Mouse (Mus musculus) embryonic facial prominence, embryonic 12.5 days (tissue): Measurements from ENCODE around the gene Dzip1. TPM values are rescaled to one million over a fixed set of nuclear protein-coding genes. Genes with fewer than 3 reads are reported as not detected.

Source experiments
- ATAC-seq: fragments of 200-750 bp; cut with Nextera tagmentation; 2 replicates; pipeline ENCODE4 v1.8.0; 2017; ENCODE audit not compliant: insufficient number of reproducible peaks, insufficient read depth, low FRiP score, low TSS enrichment
- H3K27ac ChIP-seq: fragments of 300-500 bp; sonication (generic); 2 replicates; pipeline ENCODE4 v1.5.1; 2016; ENCODE audit warnings: mild to moderate bottlenecking
- H3K27me3 ChIP-seq: fragments of 300-500 bp; sonication (generic); 2 replicates; pipeline ENCODE4 v1.6.1; 2016; ENCODE audit warnings: mild to moderate bottlenecking, moderate library complexity
- H3K36me3 ChIP-seq: fragments of 300-500 bp; sonication (generic); 2 replicates; pipeline ENCODE4 v1.6.1; 2016; ENCODE audit warnings: mild to moderate bottlenecking
- H3K4me1 ChIP-seq: fragments of 300-500 bp; sonication (generic); 2 replicates; pipeline ENCODE4 v1.6.1; 2016
- H3K4me2 ChIP-seq: fragments of 300-500 bp; sonication (generic); replicated peaks from 2 replicates; pipeline ENCODE4 v1.6.1; 2016; ENCODE audit warnings: mild to moderate bottlenecking, moderate library complexity
- H3K4me3 ChIP-seq: fragments of 300-500 bp; sonication (generic); 2 replicates; pipeline ENCODE4 v1.5.1; 2016; ENCODE audit warnings: mild to moderate bottlenecking
- H3K9ac ChIP-seq: fragments of 300-500 bp; sonication (generic); 2 replicates; pipeline ENCODE4 v1.6.1; 2016; ENCODE audit warnings: mild to moderate bottlenecking, moderate library complexity
- H3K9me3 ChIP-seq: fragments of 300-500 bp; sonication (generic); 2 replicates; pipeline ENCODE4 v1.6.1; 2016; ENCODE audit warnings: mild to moderate bottlenecking, moderate library complexity
- WGBS: fragments of 180-500 bp; shearing (Covaris S2); methylation state at CpG from one replicate; pipeline ENCODE4 v1.1.7; 2016; 5-methylcytosine and 5-hydroxymethylcytosine counted together
- polyA plus RNA-seq: library from polyadenylated mRNA; unstranded; fragments of >200 nt; fragmentation: Nextera tagmentation; extraction: Ambion mirVana; gene quantifications from 2 replicates; pipeline ENCODE4 v1.2.1, GENCODE M21; 2016

The Dzip1 gene
- polyA plus RNA-seq, 1 experiment from 2014 or later, result 43.0 TPM

- Histone ChIP-seq H3K27me3 (0 out of 2 replicates have a peak, but pooled peaks cover 3% of the 10 kb centered on the region), H3K9me3 (no peaks in the 10 kb centered on the region), H3K36me3 (no peaks in the 10 kb centered on the region), H3K9ac (peak within 1 kb of the TSS; percentile 97), H3K4me2 (peak within 1 kb of the TSS; percentile 68), H3K4me3 (peak within 1 kb of the TSS; percentile 92), H3K27ac (peak within 1 kb of the TSS; percentile 85), H3K4me1 (peaks cover 26% of the 10 kb centered on the region)
- peak; percentile 99 for ATAC-seq
- WGBS, result under 1% methylated on average over 124 of the region's 124 CpGs
Measured at GRCm38 (mm10) chr14:118937533-118938492, 12.6 kb upstream of the Dzip1 start, which contains the start of gene Dnajc3. TSS of gene Dnajc3 (plus strand) at chr14:118937976.

GRCm38 (mm10) chr14:118936952-118937351, 11.7 kb upstream of the Dzip1 start:
- no peaks in the 10 kb centered on the region for H3K36me3 ChIP-seq
- no peak overlapping the region; the same call in 1 of the 2 replicates for H3K27ac ChIP-seq
- 0 out of 2 replicates have a peak, but pooled peaks cover 3% of the 10 kb centered on the region for H3K27me3 ChIP-seq

GRCm38 (mm10) chr14:118936236-118936635, 11.0 kb upstream of the Dzip1 start:
- Histone ChIP-seq H3K4me1 (peaks cover 26% of the 10 kb centered on the region), H3K9me3 (no peaks in the 10 kb centered on the region), H3K36me3 (no peaks in the 10 kb centered on the region), H3K4me3 (no peak overlapping the region), H3K27ac (no peak overlapping the region), H3K27me3 (0 out of 2 replicates have a peak, but pooled peaks cover 3% of the 10 kb centered on the region), H3K4me2 (no peak overlapping the region), H3K9ac (no peak overlapping the region)
- no peak for ATAC-seq
- WGBS, result 52% methylated on average over 3 of the region's 3 CpGs

More at GRCm38 (mm10) chr14:118936952-118937351, 11.7 kb upstream of the Dzip1 start:
- peak overlapping the region; percentile 50 for H3K9ac ChIP-seq
- H3K9me3 ChIP-seq, result no peaks in the 10 kb centered on the region
- peak overlapping the region; percentile 92 for H3K4me3 ChIP-seq
- peaks cover 26% of the 10 kb centered on the region for H3K4me1 ChIP-seq
- no peak for ATAC-seq
- peak overlapping the region; percentile 65 for H3K4me2 ChIP-seq
- WGBS, result 31% methylated on average over 4 of the region's 4 CpGs

DNA sequence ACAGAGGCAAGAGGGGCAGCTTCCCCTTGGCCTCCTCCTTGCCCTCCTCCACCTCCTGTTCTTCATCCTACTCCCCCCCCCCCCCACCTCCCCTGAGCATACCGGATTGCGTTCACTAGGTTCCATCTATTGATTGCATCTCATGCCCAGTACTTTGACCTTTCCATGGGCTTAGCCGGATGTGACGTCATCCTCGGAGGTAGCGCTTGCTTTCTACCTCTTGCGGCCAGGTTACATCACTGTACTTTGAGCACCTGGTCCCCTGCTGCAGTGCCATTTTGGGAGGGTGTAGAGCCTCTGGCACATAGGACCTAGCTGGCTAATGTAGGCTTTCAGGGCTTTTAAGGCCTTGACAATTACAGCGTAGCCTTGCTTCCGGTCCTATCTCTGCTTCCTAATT, 9.4 kb upstream of the Dzip1 start:
- no peak overlapping the region for H3K4me3 ChIP-seq
- H3K27me3 ChIP-seq, result 0 out of 2 replicates have a peak, but pooled peaks cover 3% of the 10 kb centered on the region
- H3K36me3 ChIP-seq, result no peaks in the 10 kb centered on the region
- peaks cover 19% of the 10 kb centered on the region for H3K4me1 ChIP-seq
- no peak overlapping the region for H3K9ac ChIP-seq
- WGBS, result 89% methylated on average over 9 of the region's 9 CpGs
- H3K27ac ChIP-seq, result no peak overlapping the region
- no peak for ATAC-seq
- no peaks in the 10 kb centered on the region for H3K9me3 ChIP-seq
- H3K4me2 ChIP-seq, result no peak overlapping the region

GRCm38 (mm10) chr14:118932956-118933355, 7.7 kb upstream of the Dzip1 start:
- Histone ChIP-seq H3K4me3 (no peak overlapping the region), H3K36me3 (no peaks in the 10 kb centered on the region), H3K4me2 (no peak overlapping the region), H3K27ac (no peak overlapping the region), H3K9me3 (no peaks in the 10 kb centered on the region), H3K9ac (no peak overlapping the region), H3K4me1 (0 out of 2 replicates have a peak, but pooled peaks cover 11% of the 10 kb centered on the region), H3K27me3 (0 out of 2 replicates have a peak, but pooled peaks cover 3% of the 10 kb centered on the region)
- WGBS, result 52% methylated on average over 8 of the region's 8 CpGs
- no peak for ATAC-seq

DNA sequence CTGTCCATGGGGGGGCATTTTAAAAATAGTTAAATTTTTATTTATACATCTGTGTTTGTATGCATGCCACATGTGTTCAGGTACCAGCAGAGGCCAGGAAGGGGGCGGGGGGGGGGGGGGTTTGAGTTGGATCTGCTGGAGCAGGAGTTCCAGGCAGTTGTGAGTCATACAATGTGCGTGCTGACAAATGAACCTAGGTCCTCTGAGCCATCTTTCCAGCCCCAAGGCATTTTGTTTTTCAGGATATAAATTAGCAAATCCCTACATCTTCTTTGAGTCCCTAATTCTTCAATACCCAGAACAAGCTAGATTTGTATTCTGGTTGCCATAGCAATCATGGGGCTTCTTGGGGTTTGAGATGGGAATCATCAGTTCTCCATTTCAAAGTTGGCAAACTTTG, 5.9 kb upstream of the Dzip1 start:
- no peak overlapping the region for H3K4me2 ChIP-seq
- no peak for ATAC-seq
- H3K27me3 ChIP-seq, result 0 out of 2 replicates have a peak, but pooled peaks cover 3% of the 10 kb centered on the region
- H3K36me3 ChIP-seq, result no peaks in the 10 kb centered on the region
- no peaks in the 10 kb centered on the region for H3K9me3 ChIP-seq
- H3K27ac ChIP-seq, result no peak overlapping the region
- peaks cover 4% of the 10 kb centered on the region; the same call in 1 of the 2 replicates for H3K4me1 ChIP-seq
- H3K9ac ChIP-seq, result no peak overlapping the region
- H3K4me3 ChIP-seq, result no peak overlapping the region
- WGBS, result 88% methylated on average over 1 of the region's 2 CpGs

- H3K36me3 ChIP-seq, result no peaks in the 10 kb centered on the region
- ATAC-seq, result no peak
- WGBS, result 82% methylated on average over 2 of the region's 2 CpGs
- H3K27me3 ChIP-seq, result 0 out of 2 replicates have a peak, but pooled peaks cover 3% of the 10 kb centered on the region
- H3K4me2 ChIP-seq, result no peak overlapping the region
- H3K4me3 ChIP-seq, result no peak overlapping the region
- H3K9ac ChIP-seq, result no peak overlapping the region
- no peaks in the 10 kb centered on the region for H3K9me3 ChIP-seq
- H3K27ac ChIP-seq, result no peak overlapping the region
- peaks cover 8% of the 10 kb centered on the region; the same call in 1 of the 2 replicates for H3K4me1 ChIP-seq
Measured at GRCm38 (mm10) chr14:118930777-118931176, 5.5 kb upstream of the Dzip1 start.

GRCm38 (mm10) chr14:118929779-118930178, 4.5 kb upstream of the Dzip1 start:
- Histone ChIP-seq H3K27me3 (0 out of 2 replicates have a peak, but pooled peaks cover 2% of the 10 kb centered on the region), H3K4me2 (no peak overlapping the region), H3K4me3 (no peak overlapping the region), H3K4me1 (peaks cover 11% of the 10 kb centered on the region; the same call in 1 of the 2 replicates), H3K9me3 (no peaks in the 10 kb centered on the region), H3K36me3 (no peaks in the 10 kb centered on the region), H3K27ac (no peak overlapping the region), H3K9ac (no peak overlapping the region)
- WGBS, result 65% methylated on average over 2 of the region's 2 CpGs
- no peak for ATAC-seq

DNA sequence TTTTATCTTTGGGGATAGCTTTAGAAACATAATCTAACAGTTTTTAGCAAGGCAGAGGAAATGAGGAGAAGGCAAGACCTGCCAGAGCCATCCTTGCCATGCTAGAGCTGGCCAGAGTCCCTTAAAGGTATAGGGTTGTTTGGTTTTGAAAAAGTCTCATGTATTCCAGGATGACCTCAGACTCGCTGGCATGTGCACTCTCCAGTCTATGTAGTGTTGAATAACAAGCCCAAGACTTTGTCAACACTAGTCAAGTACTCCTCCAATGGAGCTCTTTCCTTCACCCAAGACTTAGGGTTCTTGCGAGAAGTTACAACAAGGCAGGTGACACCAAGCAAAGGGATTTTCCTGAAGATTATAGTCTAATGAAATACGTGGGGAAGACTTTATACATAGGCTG, 3.3 kb upstream of the Dzip1 start:
- Histone ChIP-seq H3K9me3 (no peaks in the 10 kb centered on the region), H3K4me2 (no peak overlapping the region), H3K27ac (no peak overlapping the region), H3K27me3 (no peaks in the 10 kb centered on the region), H3K36me3 (no peaks in the 10 kb centered on the region), H3K4me3 (no peak overlapping the region), H3K4me1 (peaks cover 14% of the 10 kb centered on the region), H3K9ac (no peak overlapping the region)
- WGBS, result 83% methylated on average over 3 of the region's 3 CpGs
- ATAC-seq, result no peak

DNA sequence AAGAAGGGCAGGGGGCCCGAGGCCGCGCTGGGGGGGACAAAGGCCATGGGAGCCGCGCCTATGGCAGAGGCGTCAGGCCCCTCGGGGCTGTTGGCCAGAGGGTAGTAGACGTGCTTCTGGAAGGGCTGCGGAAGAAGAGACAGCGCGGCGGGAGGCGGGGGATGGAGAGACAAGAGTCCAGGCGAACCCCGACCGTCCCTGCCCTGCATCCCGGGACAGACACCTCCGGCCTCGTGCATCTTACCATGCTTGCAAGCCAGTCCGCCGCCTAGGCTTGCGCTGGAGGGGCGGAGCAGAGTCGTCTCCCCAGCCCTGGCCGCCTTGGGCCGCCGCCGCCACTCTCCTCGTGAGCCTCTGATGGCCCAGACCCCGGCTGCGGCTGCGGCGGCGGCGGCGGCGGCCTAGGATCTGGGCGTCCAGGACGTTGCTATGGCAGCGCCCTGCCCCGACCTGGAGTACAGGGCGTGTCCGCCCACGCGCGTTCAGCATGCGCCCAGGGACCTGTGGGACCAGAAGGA, 2.5 kb downstream of the Dzip1 start:
- Histone ChIP-seq H3K4me2 (peak overlapping the region; percentile 80), H3K27me3 (0 out of 2 replicates have a peak, but pooled peaks cover 5% of the 10 kb centered on the region), H3K9ac (peak overlapping the region; percentile 56), H3K4me3 (peak overlapping the region; percentile 73), H3K36me3 (peaks cover 10% of the 10 kb centered on the region), H3K27ac (no peak overlapping the region), H3K4me1 (peaks cover 35% of the 10 kb centered on the region), H3K9me3 (no peaks in the 10 kb centered on the region)
- ATAC-seq, result peak; percentile 12; the same call in 1 of the 2 replicates
- 2% methylated on average over 47 of the region's 47 CpGs for WGBS

DNA sequence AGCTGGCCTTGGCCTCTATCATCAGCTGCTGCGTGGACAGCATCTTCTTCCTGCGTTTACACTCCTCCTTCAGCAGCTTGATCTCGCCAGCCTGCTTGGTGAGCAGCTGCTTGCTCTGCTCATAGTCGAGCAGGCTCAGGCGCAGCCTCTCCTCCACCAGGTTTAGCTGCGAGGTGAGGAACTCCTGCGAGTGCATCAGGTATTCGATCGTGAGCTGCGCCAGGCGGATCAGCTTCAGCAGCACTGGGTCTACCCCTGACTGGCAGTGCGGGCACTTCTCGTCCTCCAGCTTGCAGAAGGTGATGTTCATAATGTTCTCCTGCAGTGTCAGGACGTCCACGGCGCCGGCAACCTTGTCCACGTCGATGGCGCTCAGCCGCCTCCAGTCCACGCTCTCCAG, 3.0 kb downstream of the Dzip1 start:
- H3K4me3 ChIP-seq, result peak overlapping the region; percentile 73

More for the DNA sequence above, 3.0 kb downstream of the Dzip1 start:
- Histone ChIP-seq H3K27me3 (0 out of 2 replicates have a peak, but pooled peaks cover 5% of the 10 kb centered on the region), H3K4me2 (peak overlapping the region; percentile 80), H3K36me3 (peaks cover 10% of the 10 kb centered on the region), H3K9me3 (no peaks in the 10 kb centered on the region), H3K9ac (peak overlapping the region; percentile 56), H3K27ac (no peak overlapping the region), H3K4me1 (peaks cover 35% of the 10 kb centered on the region)
- ATAC-seq, result no peak
- 19% methylated on average over 22 of the region's 22 CpGs for WGBS
